Mouse (Mus musculus) MEL (cell line): ENCODE measurements around the gene Pnpla2. TPM values are rescaled to one million over a fixed set of nuclear protein-coding genes. Genes with fewer than 3 reads are reported as not detected.

Experiments
- DNase-seq: peaks from one replicate; pipeline ENCODE4 v3.0.0; 2011; ENCODE audit warnings: low read depth, low spot score
- H3K27ac ChIP-seq: 2 replicates; pipeline ENCODE4 v1.5.1; 2012; ENCODE audit warnings: low read depth, mild to moderate bottlenecking, control low read depth, low read length, moderate library complexity; ENCODE audit not compliant: control insufficient read depth
- H3K27me3 ChIP-seq, 2 experiments: fragments of 150-350 bp in 1 of 2; sonication (generic) in 1 of 2; 2 replicates each; pipeline ENCODE4 v1.6.1; 2012; ENCODE audit warnings: low read length in 2 of 2, mild to moderate bottlenecking in 2 of 2, improper control_type of control experiment in 1 of 2, moderate library complexity in 1 of 2; ENCODE audit not compliant: insufficient read depth in 2 of 2, control insufficient read depth in 1 of 2
- H3K36me3 ChIP-seq, 2 experiments: 2 replicates each; pipeline ENCODE4 v1.6.1; 2012 to 2014; ENCODE audit warnings: low read length in 2 of 2, improper control_type of control experiment in 1 of 2, inconsistent platforms in 1 of 2, mild to moderate bottlenecking in 1 of 2; ENCODE audit not compliant: insufficient read depth in 2 of 2, control insufficient read depth in 1 of 2
- H3K4me1 ChIP-seq, 2 experiments: fragments of 150-350 bp in 1 of 2; sonication (generic) in 1 of 2; 2 replicates each; pipeline ENCODE4 v1.6.1; 2012; ENCODE audit warnings: low read length in 2 of 2, improper control_type of control experiment in 1 of 2, mild to moderate bottlenecking in 1 of 2; ENCODE audit not compliant: insufficient read depth in 2 of 2, control insufficient read depth in 1 of 2
- H3K4me3 ChIP-seq, 2 experiments: fragments of 150-350 bp in 1 of 2; sonication (generic) in 1 of 2; 2 replicates each; pipeline ENCODE4 v1.5.1; 2012; ENCODE audit warnings: low read depth in 2 of 2, low read length in 2 of 2, mild to moderate bottlenecking in 2 of 2, moderate library complexity in 2 of 2, control low read depth in 1 of 2, improper control_type of control experiment in 1 of 2; ENCODE audit not compliant: control insufficient read depth in 1 of 2, insufficient read depth in 1 of 2
- H3K79me2 ChIP-seq: 2 replicates; pipeline ENCODE4 v1.6.1; 2012; ENCODE audit warnings: mild to moderate bottlenecking, low read length, moderate library complexity; ENCODE audit not compliant: control insufficient read depth, poor library complexity, insufficient read depth
- H3K9ac ChIP-seq: 2 replicates; pipeline ENCODE4 v1.6.1; 2012; ENCODE audit warnings: low read depth, mild to moderate bottlenecking, control low read depth, low read length, moderate library complexity; ENCODE audit not compliant: control insufficient read depth, poor library complexity, severe bottlenecking
- H3K9me3 ChIP-seq: fragments of 150-350 bp; sonication (generic); replicated peaks from 2 replicates; pipeline ENCODE4 v1.6.1; 2012; ENCODE audit warnings: mild to moderate bottlenecking, low read length, improper control_type of control experiment, moderate library complexity; ENCODE audit not compliant: insufficient read depth
- CHD1 ChIP-seq: IDR thresholded peaks from 2 replicates; pipeline ENCODE4 v1.6.1; 2012; ENCODE audit warnings: low read depth, mild to moderate bottlenecking, inconsistent platforms, low read length, improper control_type of control experiment
- CHD2 ChIP-seq: IDR thresholded peaks from 2 replicates; pipeline ENCODE4 v1.6.1; 2011; ENCODE audit warnings: low read length, improper control_type of control experiment
- CTCF ChIP-seq, 3 experiments: IDR thresholded peaks in 2 of 3; conservative IDR thresholded peaks in 1 of 3; 2 replicates each; pipeline ENCODE4 v1.5.1; 2011 to 2012; ENCODE audit warnings: low read length in 3 of 3, low read depth in 2 of 3, mild to moderate bottlenecking in 2 of 3, improper control_type of control experiment in 1 of 3, inconsistent platforms in 1 of 3, mixed read lengths in 1 of 3, moderate library complexity in 1 of 3; ENCODE audit not compliant: control insufficient read depth in 1 of 3, insufficient read depth in 1 of 3, poor library complexity in 1 of 3, severe bottlenecking in 1 of 3
- EP300 ChIP-seq, 2 experiments: IDR thresholded peaks; 2 replicates each; pipeline ENCODE4 v1.6.1; 2011; ENCODE audit warnings: improper control_type of control experiment in 2 of 2, low read length in 2 of 2, low read depth in 1 of 2, mild to moderate bottlenecking in 1 of 2
- GATA1 ChIP-seq: IDR thresholded peaks from 2 replicates; pipeline ENCODE4 v1.6.1; 2011; ENCODE audit warnings: low read depth, low read length, improper control_type of control experiment
- JUND ChIP-seq: IDR thresholded peaks from 2 replicates; pipeline ENCODE4 v1.6.1; 2011; ENCODE audit warnings: low read depth, mild to moderate bottlenecking, improper control_type of control experiment, low read length
- KAT2A ChIP-seq: conservative IDR thresholded peaks from 2 replicates; pipeline ENCODE4 v1.6.1; 2012; ENCODE audit warnings: low read depth, low read length, improper control_type of control experiment, inconsistent platforms
- MAX ChIP-seq: IDR thresholded peaks from 2 replicates; pipeline ENCODE4 v1.6.1; 2011; ENCODE audit warnings: low read length, improper control_type of control experiment
- MAZ ChIP-seq: IDR thresholded peaks from 2 replicates; pipeline ENCODE4 v1.6.1; 2012; ENCODE audit warnings: low read depth, mild to moderate bottlenecking, inconsistent platforms, low read length, improper control_type of control experiment
- MXI1 ChIP-seq: IDR thresholded peaks from 2 replicates; pipeline ENCODE4 v1.6.1; 2011; ENCODE audit warnings: mild to moderate bottlenecking, low read depth, low read length, improper control_type of control experiment
- MYB ChIP-seq: IDR thresholded peaks from 2 replicates; pipeline ENCODE4 v1.6.1; 2011; ENCODE audit warnings: mild to moderate bottlenecking, low read depth, low read length, improper control_type of control experiment
- NELFE ChIP-seq: IDR thresholded peaks from 2 replicates; pipeline ENCODE4 v1.6.1; 2011; ENCODE audit warnings: low read depth, low read length, improper control_type of control experiment
- NRF1 ChIP-seq: IDR thresholded peaks from 2 replicates; pipeline ENCODE4 v1.6.1; 2014; ENCODE audit warnings: low read depth, mild to moderate bottlenecking, inconsistent platforms, low read length, improper control_type of control experiment, moderate library complexity; ENCODE audit not compliant: poor library complexity, insufficient read depth, severe bottlenecking
- POLR2A ChIP-seq, 2 experiments: IDR thresholded peaks; 2 replicates each; pipeline ENCODE4 v1.6.1; 2011 to 2012; ENCODE audit warnings: low read length in 2 of 2, mild to moderate bottlenecking in 2 of 2, control low read depth in 1 of 2, improper control_type of control experiment in 1 of 2, low read depth in 1 of 2, moderate library complexity in 1 of 2; ENCODE audit not compliant: control insufficient read depth in 1 of 2, insufficient read depth in 1 of 2, poor library complexity in 1 of 2
- POLR2AphosphoS2 ChIP-seq: IDR thresholded peaks from 2 replicates; pipeline ENCODE4 v1.6.1; 2011; ENCODE audit warnings: low read length, improper control_type of control experiment
- RCOR1 ChIP-seq: IDR thresholded peaks from 2 replicates; pipeline ENCODE4 v1.6.1; 2012; ENCODE audit warnings: low read depth, mild to moderate bottlenecking, inconsistent platforms, low read length, improper control_type of control experiment
- SIN3A ChIP-seq: IDR thresholded peaks from 2 replicates; pipeline ENCODE4 v1.6.1; 2012; ENCODE audit warnings: low read length, improper control_type of control experiment, inconsistent platforms
- TBP ChIP-seq: IDR thresholded peaks from 2 replicates; pipeline ENCODE4 v1.8.0; 2011; ENCODE audit warnings: low read depth, low read length, improper control_type of control experiment
- TCF12 ChIP-seq: IDR thresholded peaks from 2 replicates; pipeline ENCODE4 v1.6.1; 2014; ENCODE audit warnings: low read depth, mild to moderate bottlenecking, inconsistent platforms, low read length, improper control_type of control experiment, moderate library complexity
- UBTF ChIP-seq: IDR thresholded peaks from 2 replicates; pipeline ENCODE4 v1.6.1; 2012; ENCODE audit warnings: low read depth, mild to moderate bottlenecking, inconsistent platforms, low read length, improper control_type of control experiment, moderate library complexity, borderline replicate concordance; ENCODE audit not compliant: insufficient read depth
- USF1 ChIP-seq: IDR thresholded peaks from 2 replicates; pipeline ENCODE4 v1.6.1; 2014; ENCODE audit warnings: low read depth, mild to moderate bottlenecking, inconsistent platforms, low read length, improper control_type of control experiment, moderate library complexity
- ZC3H11A ChIP-seq: IDR thresholded peaks from 2 replicates; pipeline ENCODE4 v1.6.1; 2012; ENCODE audit warnings: low read depth, mild to moderate bottlenecking, inconsistent platforms, low read length, improper control_type of control experiment
- ZMIZ1 ChIP-seq: IDR thresholded peaks from 2 replicates; pipeline ENCODE4 v1.6.1; 2012; ENCODE audit warnings: low read depth, mild to moderate bottlenecking, inconsistent platforms, low read length, improper control_type of control experiment, moderate library complexity
- ZNF384 ChIP-seq: IDR thresholded peaks from 2 replicates; pipeline ENCODE4 v1.6.1; 2012; ENCODE audit warnings: low read depth, mild to moderate bottlenecking, inconsistent platforms, low read length, improper control_type of control experiment
- polyA plus RNA-seq, 2 experiments: library from polyadenylated mRNA; stranded (reverse) in 1 of 2; unstranded in 1 of 2; fragments of >175 nt in 1 of 2; fragments of >200 nt in 1 of 2; gene quantifications; 2 replicates each; pipeline versions ENCODE4 v1.2.1 to v1.2.4; 2012; ENCODE audit warnings: low replicate concordance in 2 of 2, low read depth in 1 of 2; ENCODE audit not compliant: insufficient read length in 2 of 2, insufficient read depth in 1 of 2, missing spikeins in 1 of 2
- total RNA-seq: library from RNA; depleted of rRNA; stranded (reverse); fragments of 300-350 nt; gene quantifications from 2 replicates; pipeline ENCODE4 v1.2.3, GENCODE M21; 2012

The Pnpla2 gene
- total and polyA plus RNA-seq, 3 experiments: 8.3 to 38.6 TPM; not detected in 1

DNA sequence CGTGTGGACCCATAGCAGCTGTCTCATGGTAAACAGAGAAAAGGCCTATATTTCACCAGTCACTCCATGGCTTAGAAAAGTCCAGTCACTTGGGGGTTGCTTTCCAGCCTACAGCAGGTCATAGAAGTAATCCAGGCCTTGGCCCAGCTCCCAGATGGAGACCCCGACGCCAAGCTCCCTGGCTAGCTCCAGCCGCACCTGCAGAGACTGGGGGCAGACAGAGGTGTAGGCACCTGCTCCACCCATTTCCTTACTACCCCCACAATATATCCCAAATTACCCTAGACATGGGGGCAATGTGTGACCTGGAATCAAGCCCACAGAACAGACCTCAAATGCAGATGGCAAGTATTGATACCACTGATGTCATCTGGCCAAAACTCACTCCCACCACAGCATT lies 40.9 kb downstream of the Pnpla2 start:
- Histone ChIP-seq H3K79me2 (no peaks in the 10 kb centered on the region), H3K36me3 (no peaks in the 10 kb centered on the region; a peak in 1 of 4 replicates), H3K27ac (no peak overlapping the region), H3K4me1 (no peaks in the 10 kb centered on the region), H3K4me3 (no peak overlapping the region), H3K27me3 (no peaks in the 10 kb centered on the region), H3K9me3 (no peaks in the 10 kb centered on the region), H3K9ac (no peak overlapping the region)
- DNase-seq: no peak
- no peak for TF ChIP-seq KAT2A
- no peak for TF ChIP-seq NELFE
- TF ChIP-seq EP300 (IDR thresholded peaks at IDR 0.05; ENCODE audit: low read depth in 1 of 2, low read length in 2 of 2): no peak
- no peak for TF ChIP-seq MAZ
- no peak for TF ChIP-seq USF1
- TF ChIP-seq TBP: no peak
- TF ChIP-seq CHD2: no peak
- TF ChIP-seq POLR2A (IDR thresholded peaks at IDR 0.05; ENCODE audit: control insufficient read depth in 1 of 2, insufficient read depth in 1 of 2, low read depth in 1 of 2, low read length in 2 of 2, poor library complexity in 1 of 2): no peak
- TF ChIP-seq MXI1: no peak
- no peak for TF ChIP-seq ZNF384
- no peak for TF ChIP-seq POLR2AphosphoS2
- no peak for TF ChIP-seq GATA1
- no peak for TF ChIP-seq CTCF (IDR thresholded peaks at IDR 0.05 in 2 of 3, conservative IDR thresholded peaks at IDR 0.05 in 1 of 3; ENCODE audit: control insufficient read depth in 1 of 3, insufficient read depth in 1 of 3, low read depth in 2 of 3, low read length in 3 of 3, poor library complexity in 1 of 3, severe bottlenecking in 1 of 3)
- no peak for TF ChIP-seq MAX

DNA sequence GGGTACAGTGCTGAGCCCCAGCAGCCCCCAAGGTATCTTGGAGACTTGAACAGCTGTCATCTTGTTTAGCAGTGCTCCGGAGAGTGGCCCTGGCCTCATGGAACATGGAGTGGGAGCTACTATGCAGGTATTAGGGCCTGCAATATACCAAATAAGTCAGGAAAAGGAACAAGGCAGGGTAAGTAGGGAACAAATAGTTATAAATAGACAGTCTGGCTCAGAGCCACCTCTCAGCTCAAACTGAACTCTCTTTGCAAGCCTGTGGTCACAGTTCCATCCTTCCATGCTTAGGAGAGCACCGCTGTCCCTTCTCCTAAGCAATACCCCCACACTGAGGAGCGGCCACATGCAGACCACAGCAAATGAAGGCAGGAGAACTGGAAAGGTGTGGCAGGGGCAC lies 42.6 kb downstream of the Pnpla2 start:
- Histone ChIP-seq H3K27me3 (no peaks in the 10 kb centered on the region), H3K27ac (no peak overlapping the region), H3K9me3 (no peaks in the 10 kb centered on the region), H3K79me2 (no peaks in the 10 kb centered on the region), H3K4me1 (peaks cover 0 to 6% of the 10 kb centered on the region in 2 experiments; a peak in 2 of 4 replicates), H3K9ac (no peak overlapping the region), H3K4me3 (no peak overlapping the region), H3K36me3 (no peaks in the 10 kb centered on the region; a peak in 1 of 4 replicates)
- DNase-seq: no peak
- TF ChIP-seq USF1 (no peak), POLR2A (IDR thresholded peaks at IDR 0.05; ENCODE audit: control insufficient read depth in 1 of 2, insufficient read depth in 1 of 2, low read depth in 1 of 2, low read length in 2 of 2, poor library complexity in 1 of 2) (no peak), ZNF384 (no peak), UBTF (no peak), MXI1 (no peak), ZMIZ1 (no peak), SIN3A (no peak), NRF1 (no peak), MYB (no peak), ZC3H11A (no peak), POLR2AphosphoS2 (no peak), CTCF (IDR thresholded peaks at IDR 0.05 in 2 of 3, conservative IDR thresholded peaks at IDR 0.05 in 1 of 3; ENCODE audit: control insufficient read depth in 1 of 3, insufficient read depth in 1 of 3, low read depth in 2 of 3, low read length in 3 of 3, poor library complexity in 1 of 3, severe bottlenecking in 1 of 3) (no peak), TCF12 (no peak), GATA1 (no peak), RCOR1 (no peak), EP300 (IDR thresholded peaks at IDR 0.05; ENCODE audit: low read depth in 1 of 2, low read length in 2 of 2) (no peak), CHD1 (no peak), JUND (no peak), NELFE (no peak)
